Mouse (Mus musculus): ENCODE results near the gene Sav1. TPM values are rescaled to one million over a fixed set of nuclear protein-coding genes. Genes with fewer than 3 reads are reported as not detected.

Gene Sav1
- polyA plus RNA-seq, 1 experiment = 11.4 TPM

GRCm38 (mm10) chr12:69977376-69977998 is 9.3 kb downstream of the Sav1 start:
- Histone ChIP-seq H3K4me1 (ENCODE audit: control insufficient read depth, insufficient read depth, insufficient read length) (peaks cover 12% of the 10 kb centered on the region; the same call in 1 of the 2 replicates), H3K36me3 (ENCODE audit: control insufficient read depth, insufficient read depth, low read length) (peaks cover 6% of the 10 kb centered on the region), H3K27me3 (ENCODE audit: control insufficient read depth, insufficient read depth, low read length) (no peaks in the 10 kb centered on the region), H3K27ac (ENCODE audit: insufficient read depth, low read length) (peak overlapping the region; percentile 33), H3K4me3 (ENCODE audit: extremely low read depth, insufficient read depth, insufficient read length) (no peak overlapping the region)
- WGBS = 50% methylated on average over 9 of the region's 9 CpGs
- TF ChIP-seq POLR2A (IDR thresholded peaks at IDR 0.05; ENCODE audit: low read depth, low read length) (no peak), CTCF (IDR thresholded peaks at IDR 0.05; ENCODE audit: extremely low read depth, insufficient read depth, insufficient read length, insufficient replicate concordance) (no peak)
- DNase-seq (ENCODE audit: low read depth in 1 of 2, low spot score in 2 of 2) = peak in 1 of 2 experiments; percentile 31

DNA sequence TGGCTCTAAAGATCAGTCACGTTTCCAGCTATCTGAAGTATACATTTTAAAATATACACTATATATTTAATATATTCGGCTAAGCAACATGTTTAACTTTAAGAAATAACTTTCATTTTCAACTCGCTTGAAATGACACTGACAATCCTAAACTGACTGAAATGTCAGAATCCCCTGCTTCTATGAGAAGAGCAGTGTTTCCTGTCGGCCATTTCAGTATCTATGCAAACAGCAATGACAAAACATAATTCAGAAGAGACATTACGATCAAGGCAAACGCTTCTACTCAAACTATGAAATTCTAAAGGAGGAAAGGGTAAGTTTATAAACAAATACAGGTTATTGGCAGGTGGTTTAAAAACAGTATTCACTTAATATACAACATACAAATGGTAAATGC is 10.1 kb downstream of the Sav1 start:
- peaks cover 12% of the 10 kb centered on the region; the same call in 1 of the 2 replicates for H3K4me1 ChIP-seq (ENCODE audit: control insufficient read depth, insufficient read depth, insufficient read length)
- H3K27ac ChIP-seq (ENCODE audit: insufficient read depth, low read length) = no peak overlapping the region
- no peaks in the 10 kb centered on the region for H3K27me3 ChIP-seq (ENCODE audit: control insufficient read depth, insufficient read depth, low read length)
- WGBS = 58% methylated on average over 6 of the region's 6 CpGs
- H3K36me3 ChIP-seq (ENCODE audit: control insufficient read depth, insufficient read depth, low read length) = peaks cover 4% of the 10 kb centered on the region
- H3K4me3 ChIP-seq (ENCODE audit: extremely low read depth, insufficient read depth, insufficient read length) = no peak overlapping the region
- no peak for DNase-seq (ENCODE audit: low read depth in 1 of 2, low spot score in 2 of 2)
- TF ChIP-seq POLR2A (IDR thresholded peaks at IDR 0.05; ENCODE audit: low read depth, low read length) = no peak
- no peak for TF ChIP-seq CTCF (IDR thresholded peaks at IDR 0.05; ENCODE audit: extremely low read depth, insufficient read depth, insufficient read length, insufficient replicate concordance)

DNA sequence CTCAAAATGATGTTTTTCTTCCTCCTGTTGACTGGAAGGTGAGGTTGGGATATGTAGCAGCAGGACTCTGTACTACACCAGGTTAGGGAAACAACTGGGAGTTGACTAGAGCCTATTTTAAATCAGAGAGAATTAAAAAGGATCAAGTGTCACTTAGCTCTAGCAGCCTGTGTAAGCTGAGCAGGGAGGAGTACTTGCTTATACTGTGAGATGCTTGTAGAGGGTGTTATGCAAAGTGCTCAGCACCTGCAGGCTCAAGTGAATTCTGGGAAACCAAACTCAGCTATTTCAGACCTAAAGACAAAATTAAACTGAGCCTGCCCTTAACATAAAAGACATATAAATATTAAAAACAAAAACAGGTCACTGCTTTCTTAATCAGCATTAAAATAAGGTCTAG is 13.1 kb downstream of the Sav1 start:
- Histone ChIP-seq H3K36me3 (ENCODE audit: control insufficient read depth, insufficient read depth, low read length) (peaks cover 12% of the 10 kb centered on the region), H3K27ac (ENCODE audit: insufficient read depth, low read length) (no peak overlapping the region), H3K4me3 (ENCODE audit: extremely low read depth, insufficient read depth, insufficient read length) (no peak overlapping the region), H3K27me3 (ENCODE audit: control insufficient read depth, insufficient read depth, low read length) (no peaks in the 10 kb centered on the region), H3K4me1 (ENCODE audit: control insufficient read depth, insufficient read depth, insufficient read length) (peaks cover 12% of the 10 kb centered on the region; the same call in 1 of the 2 replicates)
- no peak for TF ChIP-seq CTCF (IDR thresholded peaks at IDR 0.05; ENCODE audit: extremely low read depth, insufficient read depth, insufficient read length, insufficient replicate concordance)
- no peak for TF ChIP-seq POLR2A (IDR thresholded peaks at IDR 0.05; ENCODE audit: low read depth, low read length)
- DNase-seq (ENCODE audit: low read depth in 1 of 2, low spot score in 2 of 2) = no peak

DNA sequence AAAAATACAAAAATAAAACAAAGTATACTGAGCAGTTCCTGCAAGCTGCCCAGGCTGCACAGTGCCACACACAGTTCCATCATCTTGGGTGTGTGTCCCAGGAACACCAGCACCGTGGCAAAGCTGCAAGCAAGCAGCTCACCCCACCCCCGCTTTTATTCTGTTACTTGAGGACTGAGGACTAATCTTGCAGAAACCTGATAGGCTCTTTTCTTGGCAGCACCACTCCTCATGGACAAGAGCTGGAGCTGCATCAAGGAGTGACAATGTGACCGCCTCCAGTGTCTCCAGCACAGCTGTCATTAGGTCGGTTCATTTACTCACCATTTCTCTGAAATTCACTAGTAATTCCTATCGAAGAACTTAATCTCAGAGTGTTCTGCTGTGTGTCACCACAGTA is 18.6 kb downstream of the Sav1 start:
- no peaks in the 10 kb centered on the region for H3K4me1 ChIP-seq (ENCODE audit: control insufficient read depth, insufficient read depth, insufficient read length)
- H3K27me3 ChIP-seq (ENCODE audit: control insufficient read depth, insufficient read depth, low read length) = no peaks in the 10 kb centered on the region
- H3K27ac ChIP-seq (ENCODE audit: insufficient read depth, low read length) = no peak overlapping the region
- H3K36me3 ChIP-seq (ENCODE audit: control insufficient read depth, insufficient read depth, low read length) = peaks cover 28% of the 10 kb centered on the region
- TF ChIP-seq POLR2A (IDR thresholded peaks at IDR 0.05; ENCODE audit: low read depth, low read length) = no peak
- TF ChIP-seq CTCF (IDR thresholded peaks at IDR 0.05; ENCODE audit: extremely low read depth, insufficient read depth, insufficient read length, insufficient replicate concordance) = no peak
- no peak overlapping the region for H3K4me3 ChIP-seq (ENCODE audit: extremely low read depth, insufficient read depth, insufficient read length)
- 76% methylated on average over 5 of the region's 5 CpGs for WGBS
- no peak for DNase-seq (ENCODE audit: low read depth in 1 of 2, low spot score in 2 of 2)

DNA sequence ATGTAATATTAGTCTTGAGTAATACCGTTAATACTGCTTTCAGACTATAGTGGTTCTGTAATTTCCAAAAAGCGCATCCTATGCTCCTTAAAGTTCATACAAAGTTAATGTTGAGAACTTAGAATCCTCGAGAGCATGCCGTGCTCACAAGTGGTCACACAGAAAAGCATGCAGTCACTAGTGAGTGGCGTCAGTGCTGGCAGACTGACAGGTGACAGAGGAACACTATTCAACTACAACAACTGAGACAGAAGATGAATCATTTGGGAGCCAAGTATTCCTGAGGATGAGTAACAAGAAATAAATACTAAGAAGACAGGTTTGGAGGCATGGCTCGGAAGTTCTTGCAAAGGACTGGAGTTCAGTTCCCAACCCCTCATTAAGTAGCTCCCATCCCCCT is 19.7 kb downstream of the Sav1 start:
- Histone ChIP-seq H3K27me3 (ENCODE audit: control insufficient read depth, insufficient read depth, low read length) (no peaks in the 10 kb centered on the region), H3K27ac (ENCODE audit: insufficient read depth, low read length) (no peak overlapping the region), H3K4me1 (ENCODE audit: control insufficient read depth, insufficient read depth, insufficient read length) (no peaks in the 10 kb centered on the region), H3K4me3 (ENCODE audit: extremely low read depth, insufficient read depth, insufficient read length) (no peak overlapping the region), H3K36me3 (ENCODE audit: control insufficient read depth, insufficient read depth, low read length) (peaks cover 26% of the 10 kb centered on the region)
- no peak for DNase-seq (ENCODE audit: low read depth in 1 of 2, low spot score in 2 of 2)
- no peak for TF ChIP-seq CTCF (IDR thresholded peaks at IDR 0.05; ENCODE audit: extremely low read depth, insufficient read depth, insufficient read length, insufficient replicate concordance)
- TF ChIP-seq POLR2A (IDR thresholded peaks at IDR 0.05; ENCODE audit: low read depth, low read length) = no peak
- WGBS = 92% methylated on average over 6 of the region's 6 CpGs

DNA sequence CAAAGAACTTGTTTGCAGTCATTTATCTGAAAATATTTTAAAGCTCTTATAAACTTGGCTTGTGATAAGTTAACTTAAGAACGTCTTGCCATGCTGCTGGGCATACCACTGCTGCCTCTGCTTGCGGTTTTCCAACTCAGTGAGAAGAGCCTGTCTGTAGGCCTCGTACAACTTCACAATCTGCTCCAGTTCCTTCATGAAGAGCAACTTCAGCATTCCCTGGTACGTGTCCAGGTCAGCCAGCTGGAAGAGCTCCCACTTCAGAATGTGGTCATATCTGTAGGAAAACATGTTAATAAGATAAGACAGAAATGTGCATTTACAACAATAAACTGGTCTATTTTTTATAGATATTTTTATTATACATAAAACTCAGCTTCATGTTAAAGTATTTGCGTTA is 20.7 kb downstream of the Sav1 start:
- Histone ChIP-seq H3K27me3 (ENCODE audit: control insufficient read depth, insufficient read depth, low read length) (no peaks in the 10 kb centered on the region), H3K36me3 (ENCODE audit: control insufficient read depth, insufficient read depth, low read length) (peaks cover 26% of the 10 kb centered on the region), H3K4me1 (ENCODE audit: control insufficient read depth, insufficient read depth, insufficient read length) (no peaks in the 10 kb centered on the region), H3K27ac (ENCODE audit: insufficient read depth, low read length) (no peak overlapping the region), H3K4me3 (ENCODE audit: extremely low read depth, insufficient read depth, insufficient read length) (no peak overlapping the region)
- no peak for DNase-seq (ENCODE audit: low read depth in 1 of 2, low spot score in 2 of 2)
- TF ChIP-seq CTCF (IDR thresholded peaks at IDR 0.05; ENCODE audit: extremely low read depth, insufficient read depth, insufficient read length, insufficient replicate concordance) (no peak), POLR2A (IDR thresholded peaks at IDR 0.05; ENCODE audit: low read depth, low read length) (no peak)
- WGBS = 80% methylated on average over 5 of the region's 5 CpGs

GRCm38 (mm10) chr12:69965644-69966043 is 21.2 kb downstream of the Sav1 start:
- peaks cover 27% of the 10 kb centered on the region for H3K36me3 ChIP-seq (ENCODE audit: control insufficient read depth, insufficient read depth, low read length)

More at GRCm38 (mm10) chr12:69965644-69966043, 21.2 kb downstream of the Sav1 start:
- WGBS = 76% methylated on average over 3 of the region's 3 CpGs
- H3K27ac ChIP-seq (ENCODE audit: insufficient read depth, low read length) = no peak overlapping the region
- H3K4me1 ChIP-seq (ENCODE audit: control insufficient read depth, insufficient read depth, insufficient read length) = no peaks in the 10 kb centered on the region
- no peak for TF ChIP-seq POLR2A (IDR thresholded peaks at IDR 0.05; ENCODE audit: low read depth, low read length)
- TF ChIP-seq CTCF (IDR thresholded peaks at IDR 0.05; ENCODE audit: extremely low read depth, insufficient read depth, insufficient read length, insufficient replicate concordance) = no peak
- H3K4me3 ChIP-seq (ENCODE audit: extremely low read depth, insufficient read depth, insufficient read length) = no peak overlapping the region
- no peaks in the 10 kb centered on the region for H3K27me3 ChIP-seq (ENCODE audit: control insufficient read depth, insufficient read depth, low read length)
- DNase-seq (ENCODE audit: low read depth in 1 of 2, low spot score in 2 of 2) = no peak
